Mouse (Mus musculus): ENCODE data around the gene Rnaseh2b.
A peak's percentile ranks its signal among the peaks of the same experiment; 100 is the strongest.

Rnaseh2b gene

DNA sequence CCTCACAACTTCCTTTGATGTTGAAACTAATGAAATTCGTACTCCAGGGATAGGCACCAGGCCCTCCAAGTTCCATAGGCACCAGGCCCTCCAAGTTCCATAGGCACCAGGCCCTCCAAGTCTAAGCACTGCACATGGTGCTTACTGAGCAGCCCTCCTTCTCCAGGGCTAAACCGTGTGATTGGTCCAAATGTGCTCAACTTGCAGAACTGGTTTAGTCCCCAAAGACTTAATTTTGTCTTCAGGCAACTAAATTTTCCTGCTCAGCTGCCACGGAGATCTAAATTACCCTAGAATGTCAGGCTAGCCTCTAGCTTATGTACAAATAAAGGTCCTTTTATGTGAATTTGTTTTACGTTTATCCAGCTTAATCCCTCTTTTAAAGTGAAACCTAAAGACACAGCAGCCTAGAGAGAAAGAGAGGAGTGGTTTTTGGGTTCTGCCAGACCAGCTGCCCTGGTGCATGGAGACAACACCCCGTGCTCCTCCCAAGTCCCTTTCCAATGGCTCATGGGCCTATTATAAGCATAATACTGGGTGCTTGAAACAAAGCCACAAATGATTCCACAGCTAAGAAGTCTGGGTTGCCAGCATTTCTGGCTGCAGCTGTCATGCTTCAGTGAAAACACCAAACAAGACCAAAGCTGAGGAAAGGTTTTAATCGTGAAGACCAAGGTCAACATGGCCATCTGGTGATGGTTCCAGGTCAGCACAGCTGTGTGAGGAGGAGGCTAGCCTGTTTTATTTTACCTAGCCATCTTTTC is 30.4 kb downstream of the Rnaseh2b start:
- no peak for DNase-seq

DNA sequence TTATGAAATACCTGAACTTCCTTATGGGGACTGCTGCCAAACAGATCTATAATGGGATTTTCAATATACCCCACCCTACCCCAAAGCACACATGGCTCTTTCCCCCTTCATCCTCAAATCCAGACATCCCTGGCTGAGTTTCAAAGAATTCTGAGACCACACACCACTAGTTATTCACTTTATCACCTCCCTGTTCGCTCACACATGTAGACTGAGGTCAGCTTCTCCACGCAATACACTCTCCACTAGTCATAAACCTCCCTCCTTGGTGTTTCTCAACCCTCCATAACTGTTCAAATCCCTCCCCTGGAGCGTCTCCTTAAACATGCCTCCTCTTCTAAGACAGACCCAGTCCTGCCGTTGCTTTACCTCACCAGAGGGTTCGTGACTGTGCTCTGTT is 31.1 kb downstream of the Rnaseh2b start:
- DNase-seq, result no peak

DNA sequence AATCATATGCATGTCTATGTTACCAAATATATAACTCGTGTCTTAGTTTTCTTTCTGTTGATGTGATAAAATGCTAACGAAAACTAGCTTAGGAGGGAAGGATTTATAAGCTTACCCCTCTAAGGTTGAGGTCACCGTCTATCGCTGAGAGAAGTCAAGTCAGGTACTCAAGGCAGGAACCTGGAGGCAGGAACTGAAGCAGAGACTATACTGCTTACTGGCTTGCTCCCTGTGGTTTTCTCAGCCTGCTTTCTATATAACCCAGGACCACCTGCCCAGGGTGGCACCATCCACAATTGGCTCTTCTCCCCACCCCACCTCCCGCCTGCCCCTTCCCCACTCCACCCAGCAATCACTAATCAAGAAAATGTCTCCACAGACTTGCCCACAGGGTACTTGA is 32.6 kb downstream of the Rnaseh2b start:
- DNase-seq, result no peak

DNA sequence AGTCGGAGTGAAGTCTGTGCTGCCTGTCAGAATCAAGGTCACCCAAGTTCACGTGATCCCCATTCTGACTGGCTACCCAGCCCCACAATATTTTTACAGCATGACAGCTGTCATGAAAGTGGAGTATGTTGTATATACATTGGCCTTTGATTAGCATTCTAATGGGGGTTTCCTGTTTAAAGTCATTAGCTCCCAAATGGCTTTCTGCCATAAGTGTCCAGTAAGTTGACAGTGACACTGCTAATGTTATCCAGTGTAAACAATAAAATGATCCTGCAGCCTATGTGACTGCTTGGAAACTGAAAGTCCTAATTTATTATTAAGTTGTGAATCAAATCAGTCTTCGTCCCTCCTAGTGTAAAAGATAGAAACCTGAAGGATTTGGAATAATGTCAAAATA is 33.6 kb downstream of the Rnaseh2b start:
- DNase-seq, result no peak

DNA sequence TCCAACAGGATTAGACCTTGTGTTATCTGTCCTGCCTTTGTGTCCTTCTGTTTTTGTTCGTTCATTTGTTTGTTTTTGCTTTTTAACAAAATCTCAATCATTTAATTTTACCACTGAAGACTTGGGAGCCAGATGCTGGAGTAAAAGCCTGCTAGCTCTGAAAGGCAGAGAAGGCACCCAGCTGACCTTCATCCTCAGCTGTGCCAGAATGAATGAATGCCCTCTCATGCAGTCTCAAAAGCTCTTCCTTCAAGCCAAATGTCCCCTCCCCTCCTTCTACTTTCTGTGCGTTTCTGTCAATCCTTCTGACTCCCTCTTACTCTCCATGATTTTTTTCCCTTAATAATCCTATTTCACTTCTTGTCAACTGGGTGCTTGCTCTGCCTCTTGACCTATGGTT is 34.8 kb downstream of the Rnaseh2b start:
- no peak for DNase-seq

DNA sequence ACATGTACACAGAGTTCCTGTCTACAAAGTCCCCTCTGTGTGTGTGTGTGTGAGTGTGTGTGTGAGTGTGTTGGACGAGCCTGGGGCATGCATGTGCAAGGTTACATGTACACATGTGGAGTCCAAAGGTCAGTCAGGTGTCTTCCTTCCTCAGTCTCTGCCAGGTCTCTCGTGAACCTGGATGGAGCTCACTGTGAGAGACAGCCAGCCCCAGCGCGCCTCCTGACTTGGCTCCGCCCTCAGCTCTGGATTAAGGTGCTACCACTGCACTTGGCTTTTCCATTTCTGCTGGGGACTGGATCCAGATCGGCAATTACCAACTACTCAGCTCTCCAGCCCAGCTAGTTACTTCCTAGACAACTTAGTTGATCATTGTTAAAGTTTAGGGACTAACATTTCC is 36.2 kb downstream of the Rnaseh2b start:
- peak; percentile 22 to 57 for DNase-seq

DNA sequence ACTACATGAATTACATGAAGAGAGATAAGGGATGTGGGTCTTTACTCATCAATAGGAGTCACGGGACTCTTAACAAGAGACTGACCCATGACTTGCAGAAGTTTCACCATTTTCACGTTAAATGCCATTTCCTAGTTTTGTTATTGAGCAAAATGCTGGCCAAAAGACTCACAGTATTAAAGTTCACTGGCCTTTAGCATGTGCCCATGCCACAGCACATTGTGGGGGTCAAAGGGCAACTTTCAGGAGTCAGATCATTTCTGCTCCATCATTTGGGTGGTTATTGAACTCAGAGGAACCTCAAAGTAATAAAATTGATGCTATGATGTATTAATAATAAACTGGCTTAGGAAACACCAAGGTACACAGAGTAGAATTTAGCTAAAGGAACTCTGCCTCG is 37.2 kb downstream of the Rnaseh2b start:
- DNase-seq, result no peak

DNA sequence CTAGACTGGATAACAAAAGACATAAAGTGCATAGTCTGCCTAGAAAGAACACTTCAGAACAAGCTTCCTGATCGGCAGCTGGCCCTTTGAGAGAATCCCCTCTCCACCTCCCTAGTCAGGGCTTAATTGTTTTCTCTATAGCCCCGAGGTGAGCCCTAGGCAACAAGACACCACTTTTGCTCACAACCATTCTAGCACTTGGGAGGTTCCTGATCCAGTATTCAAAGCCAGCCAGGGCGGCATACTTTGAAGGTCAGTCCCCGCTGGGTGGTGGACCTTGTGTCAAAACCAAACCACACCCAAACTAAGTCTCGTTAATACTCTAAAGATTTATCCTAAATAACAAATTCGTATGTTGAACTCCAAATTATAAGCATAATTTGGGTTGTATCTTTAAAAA is 39.1 kb downstream of the Rnaseh2b start:
- DNase-seq, result no peak

DNA sequence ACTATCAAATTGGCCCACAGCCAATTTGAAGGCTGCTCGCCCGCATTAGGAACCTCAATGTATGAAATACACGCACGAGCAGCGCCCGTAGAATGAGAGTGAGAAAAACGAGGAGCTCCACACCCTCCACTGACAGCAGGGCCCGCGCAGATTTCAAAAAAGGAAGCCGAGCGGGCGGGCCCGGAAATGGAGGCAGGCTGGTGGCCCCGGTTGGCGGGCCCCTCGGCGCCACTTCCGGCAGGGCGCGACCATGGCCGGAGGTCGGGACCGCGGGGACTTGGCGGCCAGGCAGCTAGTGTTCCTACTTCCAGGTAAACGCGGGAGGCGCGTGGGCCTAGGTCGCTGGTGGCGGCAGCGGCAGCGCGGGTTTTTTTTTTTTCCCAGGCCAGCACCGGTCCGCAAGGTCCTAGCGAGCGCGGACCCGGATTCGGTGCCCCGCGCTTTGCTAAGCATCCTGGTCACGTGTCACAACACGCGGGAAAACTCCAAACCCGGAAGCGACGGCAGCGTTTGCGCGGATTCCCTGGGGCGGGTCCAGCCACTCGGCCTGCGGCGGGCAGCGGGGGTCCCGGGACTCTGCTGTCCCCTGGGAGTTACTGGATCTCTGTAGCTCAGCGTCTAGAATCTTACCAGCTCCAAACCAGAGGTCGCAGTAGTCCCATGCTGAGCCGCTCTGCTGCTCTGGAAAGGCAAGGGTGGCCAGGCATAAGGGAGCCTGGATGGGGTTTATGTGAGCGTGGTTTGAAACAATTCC is 39.7 kb downstream of the Rnaseh2b start:
- DNase-seq, result peak; percentile 92 to 94

DNA sequence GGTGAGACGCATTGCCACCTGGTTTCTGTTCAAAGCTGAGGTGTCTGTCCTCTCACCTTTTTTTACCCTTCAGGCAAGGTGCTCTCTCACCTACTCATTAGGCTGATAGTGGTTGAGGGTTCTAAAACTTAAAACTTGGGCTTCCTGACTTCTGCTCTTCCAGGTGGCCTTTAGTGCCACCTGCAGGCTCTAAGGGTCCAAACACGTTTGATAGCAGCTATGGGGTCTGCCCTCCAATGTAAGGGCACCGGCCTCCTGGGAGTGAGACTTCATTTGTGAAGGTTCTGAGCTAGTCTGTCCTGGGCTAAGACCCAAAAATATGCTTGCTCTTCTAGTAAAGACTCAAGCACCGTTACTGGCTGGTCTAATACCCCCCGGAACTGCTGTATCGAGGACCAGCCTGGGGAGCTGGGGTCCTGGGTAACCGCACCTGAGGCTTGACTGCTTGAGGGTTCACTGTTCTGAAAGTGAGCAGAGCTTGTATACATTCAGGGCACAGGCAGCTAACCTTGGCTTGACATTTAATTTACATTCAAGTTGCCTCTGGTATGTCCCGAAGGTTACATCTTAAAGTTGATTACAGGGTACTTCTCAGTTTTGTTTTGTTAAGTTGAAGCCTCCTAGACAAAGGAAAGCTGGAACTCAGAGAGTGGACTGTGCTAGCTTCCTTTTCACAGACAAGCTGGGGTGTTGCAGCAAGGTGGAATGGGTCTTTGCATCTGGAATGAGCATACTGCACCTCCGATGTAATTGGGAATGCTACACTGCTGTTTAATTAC is 41.7 kb downstream of the Rnaseh2b start:
- DNase-seq, result no peak

DNA sequence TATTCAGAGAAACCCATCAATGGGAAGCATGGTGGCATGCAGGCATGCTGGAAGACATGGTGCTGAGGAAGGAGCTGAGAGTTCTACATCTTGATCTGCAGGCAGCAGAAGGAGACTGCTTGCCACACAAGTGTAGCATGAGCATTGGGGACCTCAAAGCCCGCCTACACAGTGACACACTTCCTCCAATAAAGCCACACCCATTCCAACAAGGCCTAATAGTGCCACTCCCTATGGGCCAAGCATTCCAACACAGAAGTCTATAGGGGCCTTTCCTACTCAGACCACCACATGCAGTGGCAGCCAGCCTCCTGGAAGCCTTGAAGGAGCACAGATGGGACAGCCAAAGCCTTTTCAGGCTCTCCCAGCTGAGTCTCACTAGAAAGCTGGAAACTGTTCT is 46.8 kb downstream of the Rnaseh2b start:
- no peak for DNase-seq

DNA sequence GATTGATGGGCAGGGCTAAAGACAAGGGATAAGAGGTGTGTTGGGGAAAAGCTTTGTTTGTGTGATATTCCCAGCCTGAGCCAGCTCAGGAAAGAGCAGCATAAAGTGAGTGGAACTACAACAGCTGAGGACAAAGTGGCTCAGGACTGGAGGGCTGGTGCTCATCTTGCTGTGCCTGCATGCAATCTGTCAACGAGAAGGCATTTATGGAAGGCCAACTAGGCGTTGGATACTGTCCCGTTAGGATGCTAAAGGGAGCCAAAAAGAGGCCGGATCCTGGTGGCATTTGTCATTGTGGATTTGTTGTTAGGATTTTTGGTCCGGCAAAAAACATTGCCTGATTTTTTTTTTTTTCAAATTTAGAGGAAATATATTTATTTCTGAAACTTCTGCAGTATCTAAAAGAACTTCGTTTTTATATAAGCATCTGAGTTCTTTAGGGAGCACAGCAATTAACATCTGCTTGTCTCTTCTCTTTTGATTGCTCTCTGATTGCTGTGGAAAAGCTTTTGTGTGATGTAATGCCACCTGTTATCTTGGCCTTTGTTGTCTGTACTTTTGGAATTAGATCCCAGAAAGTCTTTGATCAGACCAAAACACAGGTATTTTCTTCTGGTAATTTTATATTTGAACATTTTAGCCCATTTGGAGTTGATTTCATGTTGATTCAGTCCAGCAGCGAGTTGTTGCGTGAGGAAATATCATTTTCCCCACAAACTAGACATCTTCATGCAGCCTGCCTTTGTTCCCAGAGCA is 49.7 kb downstream of the Rnaseh2b start:
- DNase-seq, result no peak

DNA sequence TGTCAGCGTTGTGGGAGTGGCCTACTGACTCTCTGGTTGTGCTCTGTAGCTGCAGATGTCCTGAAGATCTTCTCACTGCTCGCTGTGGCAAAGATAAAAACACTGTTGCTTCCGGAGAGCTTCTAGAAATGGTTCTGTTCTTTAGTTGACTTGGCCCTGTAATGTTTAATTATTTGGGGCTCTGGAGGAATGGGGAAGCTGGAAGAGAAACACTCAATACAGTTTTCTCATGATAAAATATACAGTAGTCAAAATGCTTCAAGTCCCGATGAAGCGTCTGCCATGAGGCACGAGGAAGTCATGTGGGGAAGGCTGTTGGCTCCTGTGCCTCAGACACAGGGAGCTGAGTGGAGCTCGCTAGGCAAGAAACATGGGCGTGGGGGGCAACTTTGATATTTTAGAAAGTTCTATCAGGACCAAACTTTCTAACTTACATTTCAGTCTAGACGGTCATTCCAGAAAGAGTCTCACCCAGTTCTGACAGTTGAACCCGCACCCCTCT is 50.3 kb downstream of the Rnaseh2b start:
- no peak for DNase-seq

DNA sequence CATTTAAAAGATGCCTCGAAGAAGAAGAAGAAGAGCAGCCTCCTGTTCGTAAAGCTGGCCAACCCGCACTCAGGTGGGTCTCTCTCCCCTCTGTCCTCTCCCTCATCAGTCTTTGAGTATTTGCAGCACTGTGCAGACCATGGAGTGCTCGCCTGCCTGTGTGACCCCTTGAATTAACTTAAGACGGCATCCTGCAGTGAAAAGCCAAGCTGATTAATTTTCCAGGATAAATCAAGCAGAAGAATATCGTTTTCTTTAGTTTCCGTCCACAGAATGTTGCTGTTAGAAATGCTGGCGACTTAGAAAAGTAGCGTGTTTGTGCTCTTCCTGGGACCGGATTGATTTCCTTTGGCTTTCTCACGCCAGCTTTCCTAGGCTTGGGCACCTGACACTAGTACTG is 54.2 kb downstream of the Rnaseh2b start:
- no peak for DNase-seq

DNA sequence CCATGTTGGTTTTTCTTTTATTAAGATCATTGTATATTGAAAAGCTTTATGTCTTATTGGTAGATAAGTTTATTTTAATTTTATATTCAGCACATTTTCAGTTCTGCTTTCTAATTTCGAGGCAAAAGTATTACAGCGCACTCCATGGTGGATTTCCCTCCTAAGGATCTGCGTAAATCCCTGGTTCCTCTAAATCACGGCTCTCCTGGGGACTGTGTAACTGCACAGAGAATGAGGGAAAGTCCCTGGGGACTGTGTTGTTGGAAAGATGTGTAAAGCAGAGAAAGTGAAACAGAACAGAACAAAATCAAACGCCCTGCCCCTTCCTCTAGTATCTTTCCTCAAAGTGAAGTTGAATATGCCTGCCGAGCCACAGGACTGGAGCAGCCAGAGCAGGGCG is 54.7 kb downstream of the Rnaseh2b start:
- no peak for DNase-seq

DNA sequence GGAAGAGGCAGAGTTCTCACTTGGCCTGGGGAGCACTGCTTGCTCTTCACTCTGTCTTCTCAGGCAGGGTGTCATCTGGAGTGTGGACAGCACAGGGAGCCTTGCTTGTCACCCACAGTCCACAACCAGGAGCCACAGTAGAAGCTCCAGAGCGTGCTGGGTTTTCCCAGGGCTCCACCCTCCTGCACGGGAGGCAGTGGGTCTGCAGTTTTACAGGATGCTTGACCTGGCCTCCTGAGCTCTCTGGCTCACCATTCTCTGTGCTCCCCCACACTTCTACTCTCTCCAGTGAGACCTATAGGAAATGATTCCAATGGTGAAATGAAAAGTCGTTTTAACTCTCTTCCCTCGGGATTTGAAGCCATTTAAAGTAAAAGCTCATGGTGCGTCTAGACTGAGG is 57.4 kb downstream of the Rnaseh2b start:
- no peak for DNase-seq

DNA sequence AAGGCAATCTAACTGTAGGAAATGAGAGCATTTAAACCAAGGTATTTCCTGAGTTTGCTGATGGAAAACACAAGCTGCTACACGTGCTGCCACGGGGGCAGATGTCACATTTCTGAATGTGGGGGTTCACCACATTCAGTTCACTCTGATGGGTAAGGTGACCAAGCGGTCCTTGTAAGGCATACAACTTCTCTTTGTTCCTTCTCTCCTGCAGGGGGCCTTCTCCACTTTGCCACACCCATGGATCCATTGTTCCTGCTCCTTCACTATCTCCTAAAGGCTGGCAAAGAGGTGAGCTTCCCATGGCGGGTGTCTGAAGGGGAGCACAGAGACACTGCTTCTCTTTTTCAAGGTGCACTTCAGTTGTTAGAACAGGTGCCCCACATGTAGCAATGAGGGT is 57.8 kb downstream of the Rnaseh2b start:
- DNase-seq, result no peak

DNA sequence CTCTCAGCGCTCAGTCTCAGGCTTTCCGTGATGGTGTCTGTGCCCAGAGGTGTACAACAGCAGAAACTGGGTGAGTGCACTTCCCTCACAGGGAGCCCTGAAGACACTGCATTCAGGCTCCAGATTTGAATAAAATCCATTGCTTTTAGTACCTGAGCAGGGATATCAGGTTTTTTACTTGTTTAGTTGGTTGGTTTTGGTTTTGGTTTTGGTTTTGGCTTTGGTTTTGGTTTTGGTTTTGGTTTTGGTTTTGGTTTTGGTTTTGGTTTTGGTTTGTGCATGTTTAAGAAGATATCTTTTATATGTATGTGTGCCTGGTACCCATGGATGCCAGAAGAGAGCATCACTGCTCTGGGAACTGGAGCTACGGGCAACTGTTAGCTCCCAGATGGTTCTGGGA is 58.5 kb downstream of the Rnaseh2b start:
- DNase-seq, result no peak

DNA sequence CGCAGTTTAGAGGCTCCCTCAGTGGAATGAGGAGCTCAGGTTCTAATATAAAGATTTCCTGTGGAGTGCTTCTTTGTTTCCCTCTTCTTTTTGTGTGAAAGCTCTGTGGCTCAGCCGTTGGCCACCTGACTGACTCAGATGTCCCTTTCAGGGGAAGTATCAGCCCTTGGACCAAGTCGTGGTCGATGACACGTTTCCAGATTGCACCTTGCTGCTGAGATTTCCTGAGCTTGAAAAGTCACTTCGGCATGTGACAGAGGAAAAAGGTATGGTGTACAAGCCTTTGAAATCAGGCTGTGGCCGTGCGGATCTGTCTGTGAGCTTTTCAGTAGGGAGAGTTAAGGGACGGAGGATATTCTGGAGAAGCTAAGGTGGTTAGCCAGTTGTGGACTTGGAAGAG is 61.0 kb downstream of the Rnaseh2b start:
- DNase-seq, result no peak

DNA sequence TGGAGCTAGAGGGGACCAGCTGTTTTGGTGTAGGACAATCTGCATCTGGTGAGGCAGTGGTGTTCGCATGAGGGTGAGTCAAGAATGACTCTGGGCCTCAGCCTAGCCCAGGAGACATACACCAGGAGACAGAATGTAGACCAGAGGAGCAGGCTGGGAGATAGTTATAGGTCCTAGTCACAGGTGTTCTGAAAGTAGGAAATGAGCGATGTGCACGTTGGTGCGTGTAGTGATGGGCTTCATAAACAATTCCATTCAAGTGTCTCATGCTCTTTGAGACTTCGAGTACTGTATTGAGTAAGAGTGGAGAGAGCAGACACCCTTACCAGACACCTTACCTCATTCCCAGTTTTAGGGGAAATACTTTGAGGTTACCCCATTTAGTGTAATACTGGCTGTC is 61.4 kb downstream of the Rnaseh2b start:
- DNase-seq, result no peak

DNA sequence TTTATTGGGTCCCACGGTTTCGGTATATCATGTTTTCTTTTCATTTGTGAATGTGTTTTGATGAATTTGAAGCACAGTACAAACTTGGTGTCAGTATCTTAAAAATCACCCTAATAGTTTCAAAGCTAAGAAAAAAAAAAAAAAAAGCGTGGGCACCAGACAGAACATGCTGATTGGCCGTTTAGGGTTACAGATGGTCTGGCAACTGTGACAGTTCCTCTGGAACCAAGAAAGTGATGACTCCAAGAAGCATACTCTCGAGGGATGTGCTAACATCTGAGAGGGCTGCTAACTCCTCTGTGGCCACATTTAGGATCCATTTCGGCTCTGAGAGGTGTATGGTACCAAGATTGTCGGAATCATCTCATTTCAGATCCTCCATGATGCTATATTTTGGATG is 62.8 kb downstream of the Rnaseh2b start:
- DNase-seq, result no peak

DNA sequence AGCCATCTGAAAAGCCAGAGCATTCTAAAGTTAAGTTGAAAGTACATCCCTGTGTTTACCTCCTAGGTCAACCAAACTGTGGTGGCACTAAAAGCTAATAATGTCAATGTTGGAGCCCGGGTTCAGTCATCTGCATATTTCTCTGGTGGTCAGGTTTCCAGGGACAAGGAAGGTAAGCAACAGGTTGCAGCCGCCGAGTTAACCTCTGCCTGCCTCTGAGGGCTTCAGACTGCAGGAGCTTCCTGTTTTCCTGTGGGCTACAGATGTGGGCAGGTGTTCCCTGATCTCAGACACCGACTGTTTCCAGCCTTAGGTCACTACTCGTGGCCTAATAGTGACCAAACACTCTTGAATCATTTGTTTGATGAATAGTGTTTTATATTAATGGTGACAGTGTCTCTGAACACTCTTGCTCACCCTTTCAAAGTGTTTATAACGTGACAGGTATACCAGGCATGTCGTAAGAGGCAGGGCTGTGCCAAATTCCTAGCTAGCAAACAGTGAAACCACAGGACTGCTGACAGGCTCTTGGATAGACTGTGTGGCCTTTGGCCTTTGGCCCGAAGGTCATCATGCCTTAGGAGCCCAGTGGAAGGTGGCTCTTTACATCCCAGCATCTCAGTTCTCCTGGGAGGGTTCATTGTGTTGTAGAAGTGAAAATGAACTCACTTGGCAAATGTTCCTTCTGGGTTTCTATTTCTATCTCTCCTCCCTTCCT is 69.0 kb downstream of the Rnaseh2b start:
- no peak for DNase-seq
